Mouse (Mus musculus) midbrain, embryonic 14.5 days (tissue): ENCODE results near the gene Ezr. TPM values are rescaled to one million over a fixed set of nuclear protein-coding genes. Genes with fewer than 3 reads are reported as not detected.

Experiments
- ATAC-seq: fragments of 200-750 bp; cut with Nextera tagmentation; 2 replicates; pipeline ENCODE4 v1.8.0; 2017; ENCODE audit warnings: moderate number of reproducible peaks, moderate library complexity; ENCODE audit not compliant: low FRiP score, low TSS enrichment
- DNase-seq: peaks from one replicate; pipeline ENCODE4 v3.0.0-alpha.2; 2015
- H3K27ac ChIP-seq: fragments of 300-500 bp; sonication (generic); replicated peaks from 2 replicates; pipeline ENCODE4 v1.5.1; 2014; ENCODE audit warnings: mild to moderate bottlenecking, low read depth, low read length, moderate library complexity
- H3K27me3 ChIP-seq: fragments of 300-500 bp; sonication (generic); 2 replicates; pipeline ENCODE4 v1.6.1; 2014; ENCODE audit warnings: low read length, control low read depth, mixed read lengths; ENCODE audit not compliant: control insufficient read depth, insufficient read depth
- H3K36me3 ChIP-seq: fragments of 300-500 bp; sonication (generic); 2 replicates; pipeline ENCODE4 v1.6.1; 2014; ENCODE audit warnings: low read length, control low read depth; ENCODE audit not compliant: control insufficient read depth, insufficient read depth
- H3K4me1 ChIP-seq: fragments of 300-500 bp; sonication (generic); 2 replicates; pipeline ENCODE4 v1.6.1; 2014; ENCODE audit warnings: mild to moderate bottlenecking, antibody characterized with exemption, low read length, control low read depth; ENCODE audit not compliant: control insufficient read depth, insufficient read depth
- H3K4me2 ChIP-seq: fragments of 300-500 bp; sonication (generic); 2 replicates; pipeline ENCODE4 v1.6.1; 2014; ENCODE audit warnings: mild to moderate bottlenecking, low read length, moderate library complexity
- H3K4me3 ChIP-seq: fragments of 300-500 bp; sonication (generic); replicated peaks from 2 replicates; pipeline ENCODE4 v1.5.1; 2014; ENCODE audit warnings: low read depth, low read length
- H3K9ac ChIP-seq: fragments of 300-500 bp; sonication (generic); replicated peaks from 2 replicates; pipeline ENCODE4 v1.6.1; 2014; ENCODE audit warnings: mild to moderate bottlenecking, low read length, moderate library complexity
- H3K9me3 ChIP-seq: fragments of 300-500 bp; sonication (generic); 2 replicates; pipeline ENCODE4 v1.6.1; 2016; ENCODE audit warnings: low read length, control low read depth, mixed read lengths; ENCODE audit not compliant: control insufficient read depth
- WGBS: fragments of 180-500 bp; shearing (Covaris S2); extraction: QIAGEN DNeasy Blood & Tissue Kit; methylation state at CpG from one replicate; pipeline ENCODE4 v1.1.7; 2014; 5-methylcytosine and 5-hydroxymethylcytosine counted together
- polyA plus RNA-seq: library from polyadenylated mRNA; unstranded; fragments of >200 nt; fragmentation: Nextera tagmentation; extraction: Ambion mirVana; gene quantifications from 2 replicates; pipeline ENCODE4 v1.2.1, GENCODE M21; 2014

Gene Ezr
- polyA plus RNA-seq, 1 experiment from 2014 or later = 27.8 TPM

DNA sequence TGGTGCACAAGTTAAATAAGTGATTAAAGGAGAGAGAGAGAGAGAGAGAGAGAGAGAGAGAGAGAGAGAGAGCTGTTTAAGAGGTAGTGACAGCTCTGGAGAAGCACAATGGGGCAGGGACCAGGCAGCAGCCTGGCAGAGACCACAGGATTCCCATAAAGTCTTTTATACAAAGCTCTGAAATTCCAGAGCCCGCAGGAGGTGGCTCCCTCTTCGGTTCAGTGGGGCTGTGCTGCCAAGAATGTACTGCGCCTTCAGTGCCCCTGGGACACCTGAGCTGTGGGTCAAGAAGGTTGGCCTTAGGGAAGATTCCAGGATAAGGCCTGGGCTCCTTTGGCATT, 30.2 kb upstream of the Ezr start:
- no peaks in the 10 kb centered on the region for H3K4me1 ChIP-seq
- no peak overlapping the region for H3K27ac ChIP-seq
- H3K9me3 ChIP-seq = no peaks in the 10 kb centered on the region
- ATAC-seq (no peak), DNase-seq (no peak)
- H3K9ac ChIP-seq = no peak overlapping the region
- H3K4me3 ChIP-seq = no peak overlapping the region
- H3K27me3 ChIP-seq = no peaks in the 10 kb centered on the region
- H3K36me3 ChIP-seq = no peaks in the 10 kb centered on the region
- H3K4me2 ChIP-seq = no peak overlapping the region
- WGBS = 3% methylated on average over 3 of the region's 3 CpGs

DNA sequence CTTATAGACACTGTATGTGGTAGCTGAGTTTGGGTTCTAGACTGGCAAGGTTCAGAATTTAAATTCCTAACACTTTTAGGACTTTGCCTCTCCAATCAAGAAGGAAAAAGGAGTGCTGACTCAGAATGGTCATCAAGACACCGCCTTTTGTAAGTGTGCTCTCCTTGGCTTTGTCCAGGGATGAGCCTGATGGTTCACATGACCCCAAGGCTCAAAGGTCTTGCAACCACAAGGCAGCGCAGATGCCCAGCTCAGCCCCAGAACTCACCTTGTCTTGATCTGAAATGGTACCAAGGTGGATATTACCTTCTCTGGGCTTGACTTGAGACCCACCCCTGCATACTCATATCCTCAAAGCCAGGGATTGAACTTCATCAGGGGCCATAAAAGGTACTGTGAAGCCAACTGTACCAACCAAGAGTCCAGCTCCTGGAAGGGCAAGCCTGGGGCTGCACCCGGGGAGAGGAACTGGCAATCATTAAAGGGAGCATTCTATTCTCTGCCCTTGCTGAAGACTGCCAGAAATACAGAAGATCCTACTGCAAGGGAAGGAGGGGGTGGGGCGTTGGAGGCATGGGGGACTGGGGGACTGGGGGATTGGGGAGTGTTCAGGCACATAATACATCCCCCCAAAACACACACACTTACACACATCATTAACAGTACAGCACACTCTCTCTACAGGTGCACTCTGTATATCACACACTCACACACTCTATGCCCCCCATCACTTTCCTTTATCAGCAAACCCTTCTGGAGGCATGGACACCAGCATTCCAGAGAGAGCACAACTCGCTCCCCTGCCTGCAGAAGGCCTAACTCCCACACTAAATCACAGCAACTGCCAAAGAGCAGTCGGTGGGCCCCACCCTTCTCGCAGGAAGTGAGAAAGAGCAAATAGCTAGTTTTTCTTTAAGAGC, 29.6 kb upstream of the Ezr start:
- DNase-seq = no peak
- 45% methylated on average over 7 of the region's 7 CpGs for WGBS

DNA sequence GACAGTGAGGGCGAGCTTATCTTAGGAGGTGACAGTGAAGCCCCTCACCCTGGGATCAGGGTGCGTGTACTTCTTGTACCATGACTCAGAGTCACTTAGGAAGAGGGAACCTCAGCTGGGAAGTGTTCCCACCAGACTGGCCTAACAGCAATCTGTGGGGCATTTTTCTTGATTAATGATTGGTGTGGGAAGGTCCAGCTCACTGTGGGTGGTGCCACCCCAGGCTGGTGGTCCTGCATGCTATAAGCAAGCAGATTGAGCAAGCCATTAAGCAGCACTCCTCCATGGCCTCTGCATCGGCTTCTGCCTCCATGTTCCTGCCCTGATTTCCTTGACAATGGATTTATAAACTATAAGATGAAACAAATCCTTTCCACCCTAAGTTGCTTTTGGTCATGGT, 26.7 kb upstream of the Ezr start:
- ATAC-seq (no peak), DNase-seq (no peak)
- Histone ChIP-seq H3K4me3 (no peak overlapping the region), H3K9ac (no peak overlapping the region), H3K27me3 (no peaks in the 10 kb centered on the region), H3K4me2 (no peak overlapping the region), H3K4me1 (no peaks in the 10 kb centered on the region), H3K27ac (no peak overlapping the region), H3K9me3 (no peaks in the 10 kb centered on the region), H3K36me3 (no peaks in the 10 kb centered on the region)
- WGBS = 52% methylated on average over 3 of the region's 3 CpGs

More for the DNA sequence above, 29.6 kb upstream of the Ezr start:
- no peak overlapping the region for H3K4me3 ChIP-seq
- H3K9ac ChIP-seq = no peak overlapping the region
- H3K4me2 ChIP-seq = no peak overlapping the region
- no peak overlapping the region for H3K27ac ChIP-seq
- no peaks in the 10 kb centered on the region for H3K9me3 ChIP-seq
- ATAC-seq = no peak
- H3K4me1 ChIP-seq = no peaks in the 10 kb centered on the region
- no peaks in the 10 kb centered on the region for H3K27me3 ChIP-seq
- no peaks in the 10 kb centered on the region for H3K36me3 ChIP-seq

DNA sequence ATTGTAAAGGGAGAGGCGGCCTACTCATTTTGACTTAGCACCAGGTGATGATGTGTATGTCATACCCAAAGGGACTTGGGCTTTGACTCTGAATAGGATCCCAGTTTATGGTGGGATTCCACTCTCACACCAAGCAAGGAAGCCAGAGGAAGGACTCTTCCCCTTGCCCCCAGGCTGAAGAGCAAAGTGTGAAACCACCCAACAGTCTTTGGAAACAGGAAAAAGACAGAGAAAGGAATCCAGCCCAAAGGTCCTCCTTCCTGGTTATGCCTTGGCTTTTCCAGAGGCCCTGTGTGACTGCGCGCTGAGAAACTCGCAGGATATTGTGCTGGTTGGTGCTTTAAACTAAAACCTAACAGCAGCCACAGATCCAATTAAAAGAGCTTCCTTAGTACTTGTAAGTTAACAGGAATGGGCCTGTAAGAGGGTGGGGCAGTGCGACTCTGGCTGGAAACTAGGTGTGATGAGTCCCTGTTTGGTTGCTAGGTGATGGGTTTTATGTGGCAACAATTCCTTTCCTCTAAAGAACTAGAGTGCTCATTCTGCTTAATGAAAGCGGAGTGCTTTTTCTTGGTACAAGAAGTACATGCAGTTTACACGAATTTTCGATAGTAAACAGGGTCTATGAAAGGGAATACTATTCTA, 26.1 kb upstream of the Ezr start:
- H3K4me2 ChIP-seq = no peak overlapping the region
- no peak overlapping the region for H3K9ac ChIP-seq
- no peaks in the 10 kb centered on the region for H3K27me3 ChIP-seq
- H3K27ac ChIP-seq = no peak overlapping the region
- no peaks in the 10 kb centered on the region for H3K9me3 ChIP-seq
- DNase-seq (no peak), ATAC-seq (no peak)
- 38% methylated on average over 8 of the region's 8 CpGs for WGBS
- no peaks in the 10 kb centered on the region for H3K36me3 ChIP-seq
- no peak overlapping the region for H3K4me3 ChIP-seq
- no peaks in the 10 kb centered on the region for H3K4me1 ChIP-seq

DNA sequence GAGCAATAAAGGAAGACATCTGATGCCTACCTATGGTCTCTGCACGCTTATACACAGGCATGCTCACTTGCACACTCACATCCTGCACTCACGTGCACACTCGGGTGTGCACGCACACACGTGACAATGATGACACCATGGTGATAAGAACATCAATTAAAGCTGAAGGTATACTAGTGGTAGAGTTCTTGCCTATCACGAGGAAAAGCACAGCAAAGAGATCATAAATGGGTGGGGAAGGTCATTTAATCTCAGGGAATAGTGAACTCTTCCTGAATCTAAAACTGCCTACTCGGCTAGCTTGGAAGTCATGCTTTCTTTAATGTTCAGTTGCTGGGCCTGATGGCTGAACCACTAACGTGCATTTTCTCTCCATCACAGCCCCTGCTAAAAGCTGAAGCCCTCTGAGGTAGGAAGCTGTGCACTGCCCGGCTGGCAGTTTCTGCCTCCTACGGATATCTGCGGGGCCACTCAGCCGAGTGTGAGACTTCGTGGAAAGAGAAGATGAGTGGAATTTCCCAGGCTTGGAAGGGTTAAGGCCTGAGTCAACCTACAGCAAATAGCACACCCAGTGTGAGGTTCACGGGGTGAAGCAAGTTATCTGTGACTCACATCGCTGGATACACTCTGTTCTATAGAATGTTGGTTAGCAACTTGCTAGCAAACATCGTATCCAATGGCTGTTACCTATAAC, 25.4 kb upstream of the Ezr start:
- Histone ChIP-seq H3K27me3 (no peaks in the 10 kb centered on the region), H3K9me3 (no peaks in the 10 kb centered on the region), H3K4me2 (no peak overlapping the region), H3K4me1 (no peaks in the 10 kb centered on the region), H3K4me3 (no peak overlapping the region), H3K36me3 (no peaks in the 10 kb centered on the region), H3K27ac (no peak overlapping the region), H3K9ac (no peak overlapping the region)
- no peak for ATAC-seq
- DNase-seq = no peak
- WGBS = 84% methylated on average over 16 of the region's 16 CpGs

DNA sequence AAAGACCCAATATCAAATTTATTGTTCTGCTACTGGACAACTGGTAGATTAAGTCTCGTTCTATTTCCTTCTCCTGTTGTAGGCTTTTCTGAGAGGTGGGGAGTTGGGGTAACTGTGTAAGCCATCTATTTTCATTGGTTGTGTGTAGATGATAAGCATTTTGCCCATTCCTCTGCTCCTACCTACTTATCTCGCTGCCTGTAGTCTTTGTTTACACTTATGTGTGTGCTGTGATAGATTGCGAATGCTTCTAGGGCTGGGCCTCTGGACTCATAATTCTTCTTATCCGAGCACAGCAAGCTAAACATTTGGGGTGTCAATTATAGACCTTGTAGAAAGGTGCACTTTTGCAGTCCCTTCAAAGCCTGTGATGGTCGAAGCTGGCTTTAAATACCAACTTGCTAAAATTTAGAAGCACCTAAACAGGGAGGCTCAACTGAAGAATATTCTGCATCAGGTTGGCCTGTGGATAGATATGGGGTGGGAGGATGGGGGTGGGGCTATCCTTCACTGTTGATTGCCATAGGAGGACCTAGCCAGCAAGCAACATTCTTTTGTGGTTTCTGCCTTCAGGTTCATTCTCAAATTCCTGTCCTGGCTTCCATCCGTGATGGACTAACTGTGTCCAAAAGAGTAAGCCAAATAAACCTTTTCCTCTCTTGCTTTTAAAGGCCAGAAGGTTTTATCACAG, 22.4 kb upstream of the Ezr start:
- H3K36me3 ChIP-seq = no peaks in the 10 kb centered on the region
- no peaks in the 10 kb centered on the region for H3K4me1 ChIP-seq
- 86% methylated on average over 6 of the region's 6 CpGs for WGBS
- H3K4me3 ChIP-seq = no peak overlapping the region
- no peak overlapping the region for H3K27ac ChIP-seq
- no peak overlapping the region for H3K9ac ChIP-seq
- DNase-seq (no peak), ATAC-seq (no peak)
- 0 out of 2 replicates have a peak, but pooled peaks cover 3% of the 10 kb centered on the region for H3K9me3 ChIP-seq
- no peak overlapping the region for H3K4me2 ChIP-seq
- no peaks in the 10 kb centered on the region for H3K27me3 ChIP-seq

DNA sequence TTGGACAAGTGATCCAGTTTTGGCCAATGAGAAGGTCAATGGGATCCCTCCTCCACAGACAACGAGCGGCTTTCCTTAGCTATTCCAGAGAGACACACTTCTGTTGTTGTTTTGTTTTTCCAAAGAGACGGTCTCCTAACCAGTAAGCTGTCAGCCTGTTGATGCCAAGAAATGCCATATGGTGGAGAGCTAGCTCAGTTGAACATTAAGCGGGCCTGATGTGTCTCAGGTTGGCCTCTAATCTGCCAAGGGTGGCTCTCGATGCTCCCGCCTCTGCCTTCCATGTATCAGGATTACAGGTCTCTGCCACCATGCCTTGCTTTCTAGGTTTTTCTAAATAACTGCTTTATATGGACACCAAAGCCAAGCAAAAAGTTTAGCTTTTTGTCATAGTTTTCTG, 21.5 kb upstream of the Ezr start:
- H3K9me3 ChIP-seq = 0 out of 2 replicates have a peak, but pooled peaks cover 3% of the 10 kb centered on the region
- DNase-seq (no peak), ATAC-seq (no peak)
- 91% methylated on average over 6 of the region's 6 CpGs for WGBS
- no peak overlapping the region for H3K4me3 ChIP-seq
- no peaks in the 10 kb centered on the region for H3K36me3 ChIP-seq
- no peak overlapping the region for H3K9ac ChIP-seq
- H3K27ac ChIP-seq = no peak overlapping the region
- H3K27me3 ChIP-seq = no peaks in the 10 kb centered on the region
- H3K4me2 ChIP-seq = no peak overlapping the region
- no peaks in the 10 kb centered on the region for H3K4me1 ChIP-seq

DNA sequence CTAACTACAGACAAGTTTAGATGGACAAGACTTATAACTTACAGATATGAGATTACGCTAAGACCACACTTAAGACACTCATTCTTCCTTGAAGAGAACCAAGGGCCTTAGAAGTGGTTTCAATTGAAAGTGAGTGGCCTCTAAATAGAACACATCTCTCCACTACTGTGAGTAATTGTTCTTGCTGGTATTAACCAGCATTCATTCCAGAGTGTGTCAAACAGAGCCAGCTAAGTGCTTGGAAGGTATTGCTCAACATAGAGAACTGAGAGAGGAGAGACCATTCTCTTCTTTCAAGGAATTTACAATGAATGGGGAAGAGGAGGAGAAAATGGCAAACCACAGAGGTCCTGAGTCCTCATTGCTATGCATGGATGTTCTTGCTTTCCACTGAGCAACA, 21.0 kb upstream of the Ezr start:
- WGBS = 96% methylated on average over 1 of the region's 1 CpGs
- H3K9ac ChIP-seq = no peak overlapping the region

More for the DNA sequence above, 21.0 kb upstream of the Ezr start:
- H3K9me3 ChIP-seq = 0 out of 2 replicates have a peak, but pooled peaks cover 3% of the 10 kb centered on the region
- no peaks in the 10 kb centered on the region for H3K27me3 ChIP-seq
- H3K4me3 ChIP-seq = no peak overlapping the region
- no peak for ATAC-seq
- no peak for DNase-seq
- H3K4me1 ChIP-seq = no peaks in the 10 kb centered on the region
- H3K27ac ChIP-seq = no peak overlapping the region
- no peaks in the 10 kb centered on the region for H3K36me3 ChIP-seq
- H3K4me2 ChIP-seq = no peak overlapping the region
